Mouse (Mus musculus) megakaryocyte progenitor cell, adult 5-6 weeks (primary cell): Measurements from ENCODE around the gene Phb2. TPM values are rescaled to one million over a fixed set of nuclear protein-coding genes. Genes with fewer than 3 reads are reported as not detected.

Experiments used
- total RNA-seq, 2 experiments: library from RNA; stranded (forward) in 1 of 2; stranded (reverse) in 1 of 2; fragments of 157-497, 149-512 nt in 1 of 2; fragments of 200-1000 nt in 1 of 2; gene quantifications; 2 replicates each; pipeline versions ENCODE4 v1.2.3 to v1.2.4; 2015 to 2017

Gene Phb2
- total RNA-seq, 2 experiments from 2014 or later = 271 to 335 TPM

Other genes starting within 250 kb of the Phb2 start
- 5.1 and 8.7 TPM in 2 replicates for gene Clstn3, start 247.5 kb upstream of the Phb2 start, total RNA-seq (2015)
- gene Clstn3, start 247.5 kb upstream of the Phb2 start, total RNA-seq (2017) = 6.8 and 10.4 TPM in 2 replicates
- gene C1rl, start 219.2 kb upstream of the Phb2 start, total RNA-seq (2015) = 3.3 and 3.5 TPM in 2 replicates
- 5.6 and 6.8 TPM in 2 replicates for gene C1rl, start 219.2 kb upstream of the Phb2 start, total RNA-seq (2017)
- 2.8 and 3.3 TPM in 2 replicates for gene C1ra, start 199.9 kb upstream of the Phb2 start, total RNA-seq (2015)
- 3.5 and 4.0 TPM in 2 replicates for gene C1ra, start 199.9 kb upstream of the Phb2 start, total RNA-seq (2017)
- gene C1s1, start 170.0 kb upstream of the Phb2 start, total RNA-seq (2015) = not detected in 2 replicates
- not detected in 2 replicates for gene C1s1, start 170.0 kb upstream of the Phb2 start, total RNA-seq (2017)
- not detected in 2 replicates for gene C1rb, start 142.0 kb upstream of the Phb2 start, total RNA-seq (2015)
- gene C1rb, start 142.0 kb upstream of the Phb2 start, total RNA-seq (2017) = not detected in 2 replicates
- not detected in 2 replicates for gene C1s2, start 76.3 kb upstream of the Phb2 start, total RNA-seq (2015)
- not detected in 2 replicates for gene C1s2, start 76.3 kb upstream of the Phb2 start, total RNA-seq (2017)
- 38.4 and 40.7 TPM in 2 replicates for gene Lpcat3, start 49.3 kb upstream of the Phb2 start, total RNA-seq (2015)
- gene Lpcat3, start 49.3 kb upstream of the Phb2 start, total RNA-seq (2017) = 27.8 and 28.8 TPM in 2 replicates
- 204 and 205 TPM in 2 replicates for gene Emg1, start 158 bp upstream of the Phb2 start, total RNA-seq (2015)
- 304 and 317 TPM in 2 replicates for gene Emg1, start 158 bp upstream of the Phb2 start, total RNA-seq (2017)
- gene Ptpn6, start 26.4 kb downstream of the Phb2 start, total RNA-seq (2015) = 115 and 121 TPM in 2 replicates
- gene Ptpn6, start 26.4 kb downstream of the Phb2 start, total RNA-seq (2017) = 398 and 466 TPM in 2 replicates
- 171 and 179 TPM in 2 replicates for gene Grcc10, start 29.0 kb downstream of the Phb2 start, total RNA-seq (2015)
- 99.5 and 133 TPM in 2 replicates for gene Grcc10, start 29.0 kb downstream of the Phb2 start, total RNA-seq (2017)
- not detected in 2 replicates for gene Gm45234, start 43.7 kb downstream of the Phb2 start, total RNA-seq (2015)
- not detected in 2 replicates for gene Gm45234, start 43.7 kb downstream of the Phb2 start, total RNA-seq (2017)
- 25.2 and 25.7 TPM in 2 replicates for gene Atn1, start 44.2 kb downstream of the Phb2 start, total RNA-seq (2015)
- gene Atn1, start 44.2 kb downstream of the Phb2 start, total RNA-seq (2017) = 1.2 and 2.9 TPM in 2 replicates
- gene Eno2, start 57.3 kb downstream of the Phb2 start, total RNA-seq (2015) = not detected in 2 replicates
- not detected in 2 replicates for gene Eno2, start 57.3 kb downstream of the Phb2 start, total RNA-seq (2017)
- not detected in 2 replicates for gene Lrrc23, start 67.4 kb downstream of the Phb2 start, total RNA-seq (2015)
- 0.17 TPM in 1 of 2 replicates, not detected in the other for gene Lrrc23, start 67.4 kb downstream of the Phb2 start, total RNA-seq (2017)
- gene Spsb2, start 96.3 kb downstream of the Phb2 start, total RNA-seq (2015) = 1.6 and 2.2 TPM in 2 replicates
- 6.0 and 9.0 TPM in 2 replicates for gene Spsb2, start 96.3 kb downstream of the Phb2 start, total RNA-seq (2017)
- 279 and 298 TPM in 2 replicates for gene Tpi1, start 102.0 kb downstream of the Phb2 start, total RNA-seq (2015)
- 240 and 287 TPM in 2 replicates for gene Tpi1, start 102.0 kb downstream of the Phb2 start, total RNA-seq (2017)
- 42.0 and 46.7 TPM in 2 replicates for gene Usp5, start 117.1 kb downstream of the Phb2 start, total RNA-seq (2015)
- gene Usp5, start 117.1 kb downstream of the Phb2 start, total RNA-seq (2017) = 86.1 and 87.7 TPM in 2 replicates
- 130 and 145 TPM in 2 replicates for gene Cdca3, start 117.2 kb downstream of the Phb2 start, total RNA-seq (2015)
- 149 and 159 TPM in 2 replicates for gene Cdca3, start 117.2 kb downstream of the Phb2 start, total RNA-seq (2017)
- gene Gnb3, start 127.9 kb downstream of the Phb2 start, total RNA-seq (2015) = not detected in 2 replicates
- gene Gnb3, start 127.9 kb downstream of the Phb2 start, total RNA-seq (2017) = not detected in 2 replicates
- gene P3h3, start 145.4 kb downstream of the Phb2 start, total RNA-seq (2015) = 1.3 and 3.5 TPM in 2 replicates
- 1.00 and 2.5 TPM in 2 replicates for gene P3h3, start 145.4 kb downstream of the Phb2 start, total RNA-seq (2017)
- not detected in 2 replicates for gene Gpr162, start 151.6 kb downstream of the Phb2 start, total RNA-seq (2015)
- gene Gpr162, start 151.6 kb downstream of the Phb2 start, total RNA-seq (2017) = not detected in 2 replicates
- 0.42 and 1.0 TPM in 2 replicates for gene Cd4, start 175.9 kb downstream of the Phb2 start, total RNA-seq (2015)
- 0.08 and 1.0 TPM in 2 replicates for gene Cd4, start 175.9 kb downstream of the Phb2 start, total RNA-seq (2017)
- 0.81 and 1.3 TPM in 2 replicates for gene Lag3, start 199.4 kb downstream of the Phb2 start, total RNA-seq (2015)
- 0.08 and 1.0 TPM in 2 replicates for gene Lag3, start 199.4 kb downstream of the Phb2 start, total RNA-seq (2017)
- 15.9 and 18.8 TPM in 2 replicates for gene Ptms, start 207.8 kb downstream of the Phb2 start, total RNA-seq (2015)
- 14.0 and 26.1 TPM in 2 replicates for gene Ptms, start 207.8 kb downstream of the Phb2 start, total RNA-seq (2017)
- gene Mlf2, start 219.1 kb downstream of the Phb2 start, total RNA-seq (2015) = 71.3 and 82.7 TPM in 2 replicates
- 57.0 and 58.8 TPM in 2 replicates for gene Mlf2, start 219.1 kb downstream of the Phb2 start, total RNA-seq (2017)